Comparison of ENCODE assay signal across 22 mouse cellular contexts in genomic region chr15:77262782-77263181, GRCm38 (mm10). TPM values are rescaled to one million over a fixed set of nuclear protein-coding genes. Genes with fewer than 3 reads are reported as not detected.
DNase-seq lines count a peak whose midpoint lies in the region; ATAC-seq and TF ChIP-seq lines count a peak whose summit lies in the region.
"Had no signal": no experiment of that assay in that cellular context is flagged by ENCODE, and none has a peak within 500 bp of the region (broad histone marks: within the 10 kb centered on the region; RNA-seq: fewer than 3 reads in every experiment).

No protein-coding gene starts in this region.

- peak; percentile 65 for ATAC-seq in intestine, embryonic 15.5 days
- peak; percentile 65 for ATAC-seq in intestine, embryonic 16.5 days
- ATAC-seq: forebrain, embryonic 14.5 days; forebrain, postnatal 0 days had no signal

- no peak overlapping the region for H3K4me3 ChIP-seq in intestine, embryonic 15.5 days (replicated peaks)
- H3K4me3 ChIP-seq in intestine, embryonic 16.5 days (ENCODE audit: low read length), result no peak overlapping the region
- H3K4me3 ChIP-seq in small intestine, adult 2 months (ENCODE audit: low read depth, low read length), result no peak overlapping the region
- H3K4me3 ChIP-seq: embryonic facial prominence, embryonic 13.5 days; embryonic facial prominence, embryonic 15.5 days; erythroblast, embryonic 14.5 days; forebrain, embryonic 10.5 days; forebrain, embryonic 12.5 days had no signal

- no peaks in the 10 kb centered on the region for H3K36me3 ChIP-seq in intestine, embryonic 15.5 days
- 0 out of 2 replicates have a peak, but pooled peaks cover 3% of the 10 kb centered on the region for H3K36me3 ChIP-seq in intestine, embryonic 16.5 days (ENCODE audit: control insufficient read depth, insufficient read depth, low read length)
- H3K36me3 ChIP-seq in small intestine, adult 2 months (ENCODE audit: control insufficient read depth, insufficient read depth, low read length), result no peaks in the 10 kb centered on the region
- H3K36me3 ChIP-seq: embryonic facial prominence, embryonic 13.5 days; embryonic facial prominence, embryonic 15.5 days; forebrain, embryonic 12.5 days had no signal

- TF ChIP-seq CTCF in small intestine, adult 2 months (IDR thresholded peaks at IDR 0.05; ENCODE audit: extremely low read depth, insufficient read length, insufficient replicate concordance, low read depth, low read length), result no peak

- H3K4me2 ChIP-seq in intestine, embryonic 15.5 days (replicated peaks), result no peak overlapping the region
- H3K4me2 ChIP-seq in intestine, embryonic 16.5 days (ENCODE audit: low read depth, low read length), result no peak overlapping the region
- H3K4me2 ChIP-seq: embryonic facial prominence, embryonic 13.5 days; embryonic facial prominence, embryonic 15.5 days; forebrain, embryonic 12.5 days had no signal

- no peak for TF ChIP-seq POLR2A in small intestine, adult 2 months (IDR thresholded peaks at IDR 0.05; ENCODE audit: low read depth, low read length)

- peaks cover 21% of the 10 kb centered on the region for H3K4me1 ChIP-seq in intestine, embryonic 15.5 days (replicated peaks)
- H3K4me1 ChIP-seq in intestine, embryonic 16.5 days (ENCODE audit: control insufficient read depth, insufficient read depth, low read length), result peaks cover 34% of the 10 kb centered on the region
- H3K4me1 ChIP-seq in small intestine, adult 2 months (ENCODE audit: control insufficient read depth, insufficient read depth, insufficient read length, low read length), result peaks cover 10% of the 10 kb centered on the region; the same call in 1 of the 2 replicates

- H3K27me3 ChIP-seq in intestine, embryonic 15.5 days (replicated peaks), result no peaks in the 10 kb centered on the region
- no peaks in the 10 kb centered on the region for H3K27me3 ChIP-seq in intestine, embryonic 16.5 days (replicated peaks; ENCODE audit: control insufficient read depth, insufficient read depth, low read length)
- no peaks in the 10 kb centered on the region for H3K27me3 ChIP-seq in small intestine, adult 2 months (ENCODE audit: control insufficient read depth, insufficient read depth, low read length)
- H3K27me3 ChIP-seq: embryonic facial prominence, embryonic 13.5 days; embryonic facial prominence, embryonic 15.5 days; forebrain, embryonic 12.5 days had no signal

- WGBS in intestine, embryonic 15.5 days, result 82% methylated on average over 2 of the region's 2 CpGs
- 73% methylated on average over 2 of the region's 2 CpGs for WGBS in intestine, embryonic 16.5 days
- WGBS in small intestine, adult 2 months, result 50% methylated on average over 2 of the region's 2 CpGs

- no peak for DNase-seq in right cerebral cortex, postnatal 36 days (ENCODE audit: low spot score in 2 of 2)
- no peak for DNase-seq in retina, postnatal 1 day
- DNase-seq: adrenal gland, adult 2 months; adrenal gland, postnatal 10 days; adrenal gland, postnatal 25 days; cerebellum, adult 11 months; cerebellum, adult 18-20 months; cerebellum, adult 8-10 months; cerebellum, adult 9-11 months; cerebellum, postnatal 14 days; cerebellum, postnatal 36 days; embryo, embryonic 11 days; forebrain, postnatal 0 days had no signal

- no peaks in the 10 kb centered on the region for H3K9me3 ChIP-seq in intestine, embryonic 15.5 days
- H3K9me3 ChIP-seq in intestine, embryonic 16.5 days (ENCODE audit: control insufficient read depth, low read length), result no peaks in the 10 kb centered on the region
- H3K9me3 ChIP-seq: embryonic facial prominence, embryonic 13.5 days; embryonic facial prominence, embryonic 15.5 days; forebrain, embryonic 10.5 days; forebrain, embryonic 12.5 days had no signal

- H3K27ac ChIP-seq in intestine, embryonic 15.5 days, result 0 out of 2 replicates have a peak overlapping the region, but pooled peaks have one; percentile 19
- H3K27ac ChIP-seq in intestine, embryonic 16.5 days (ENCODE audit: low read length), result peak overlapping the region; percentile 44
- 0 out of 2 replicates have a peak overlapping the region, but pooled peaks have one; percentile 7 for H3K27ac ChIP-seq in small intestine, adult 2 months (ENCODE audit: insufficient read depth, low read depth, low read length)
- H3K27ac ChIP-seq: embryonic facial prominence, embryonic 13.5 days; embryonic facial prominence, embryonic 15.5 days; forebrain, embryonic 10.5 days; forebrain, embryonic 12.5 days had no signal

- H3K9ac ChIP-seq in intestine, embryonic 15.5 days, result no peak overlapping the region
- H3K9ac ChIP-seq in intestine, embryonic 16.5 days (ENCODE audit: low read depth, low read length), result no peak overlapping the region
- H3K9ac ChIP-seq: embryonic facial prominence, embryonic 13.5 days; embryonic facial prominence, embryonic 15.5 days; forebrain, embryonic 12.5 days; forebrain, postnatal 0 days had no signal

RNA-seq across cellular contexts. Expression of gene Rbfox2, which starts 44.0 kb away (rescaled TPM):
- 42.6 and 44.8 TPM in 2 replicates for polyA plus RNA-seq in intestine, embryonic 15.5 days (2015; fragmentation: Nextera tagmentation; extraction: Ambion mirVana)
- polyA plus RNA-seq in intestine, embryonic 16.5 days (2015; fragmentation: Nextera tagmentation; extraction: Ambion mirVana), result 31.5 and 34.0 TPM in 2 replicates
- 25.1 and 34.7 TPM in 2 replicates for polyA plus RNA-seq in small intestine, adult 2 months (2012; rRNA removed)
- polyA plus RNA-seq: erythroblast, embryonic 14.5 days had no signal
